Mouse (Mus musculus): ENCODE results near the gene Pde4b. TPM values are rescaled to one million over a fixed set of nuclear protein-coding genes. Genes with fewer than 3 reads are reported as not detected.

Gene Pde4b
- total RNA-seq, 2 experiments from 2014 or later = 129 to 140 TPM

GRCm38 (mm10) chr4:102574226-102574625 is 486.9 kb downstream of the Pde4b start:
- no peak for DNase-seq (ENCODE audit: low spot score in 2 of 2)

GRCm38 (mm10) chr4:102574666-102575254 is 487.4 kb downstream of the Pde4b start:
- intact Hi-C loops (cut with DNase I) = loop anchor here (5.0 kb wide), 1 partner anchor 42 kb away; no protein-coding TSS in a partner anchor
- DNase-seq (ENCODE audit: low spot score in 2 of 2) = no peak

More at GRCm38 (mm10) chr4:102574226-102574625, 486.9 kb downstream of the Pde4b start:
- intact Hi-C loops (cut with DNase I) = loop anchor here (5.0 kb wide), 1 partner anchor 42 kb away; no protein-coding TSS in a partner anchor

GRCm38 (mm10) chr4:102576109-102576508 is 488.8 kb downstream of the Pde4b start:
- DNase-seq (ENCODE audit: low spot score in 2 of 2) = no peak
- intact Hi-C loops (cut with DNase I) = no loop called here

DNA sequence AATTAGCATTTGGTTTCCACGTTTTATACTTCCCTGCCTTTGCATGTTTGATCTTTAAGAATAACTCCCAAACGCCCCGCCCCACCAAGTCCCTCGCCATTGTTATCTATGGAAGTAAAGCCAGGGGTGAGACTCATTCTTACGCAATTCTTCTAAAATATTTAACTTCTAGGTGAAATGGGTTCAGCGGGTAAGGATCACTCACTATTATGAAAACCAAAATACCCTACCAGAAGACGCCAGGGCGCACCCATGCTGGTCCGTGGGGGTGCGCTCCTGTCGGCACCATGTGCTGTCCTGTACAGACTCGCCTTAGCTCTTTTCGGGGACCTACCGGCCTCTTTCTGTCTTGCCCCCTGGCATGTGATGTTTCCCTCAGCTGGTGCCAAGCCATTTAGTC is 490.3 kb downstream of the Pde4b start:
- intact Hi-C loops (cut with DNase I) = no loop called here
- no peak for DNase-seq (ENCODE audit: low spot score in 2 of 2)

GRCm38 (mm10) chr4:102579051-102579450 is 491.7 kb downstream of the Pde4b start:
- peak in 1 of 2 experiments; percentile 1 for DNase-seq (ENCODE audit: low spot score in 2 of 2)
- intact Hi-C loops (cut with DNase I) = no loop called here

GRCm38 (mm10) chr4:102579746-102580145 is 492.4 kb downstream of the Pde4b start:
- intact Hi-C loops (cut with DNase I) = no loop called here

DNA sequence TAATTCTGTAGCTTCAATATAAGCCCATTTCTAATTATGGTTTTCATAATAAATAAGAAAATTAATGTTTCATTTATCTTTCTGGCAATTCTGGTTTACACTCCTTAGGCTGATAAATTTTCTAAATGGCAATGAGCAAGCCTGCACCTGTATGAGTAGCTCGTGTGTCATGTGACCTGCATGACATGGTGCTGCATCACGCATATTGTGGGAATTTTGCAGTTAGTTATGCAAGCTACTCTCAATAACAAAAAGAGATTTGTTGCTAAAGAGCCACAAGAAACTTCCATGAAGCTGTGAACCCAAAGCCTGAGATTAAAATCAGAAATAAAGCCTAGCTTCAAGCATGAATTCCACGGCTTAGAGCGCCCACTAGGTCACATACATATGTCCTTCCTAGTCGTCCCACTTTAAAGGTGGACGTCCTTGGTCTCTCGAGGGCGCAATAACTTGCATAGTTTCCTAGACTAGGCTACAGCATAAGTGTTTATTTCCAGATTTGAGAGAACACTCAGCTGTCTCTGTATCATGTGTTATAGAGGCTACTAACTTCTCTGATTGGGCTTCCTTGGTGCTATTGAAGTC is 494.9 kb downstream of the Pde4b start:
- peak in 1 of 2 experiments; percentile 1 for DNase-seq (ENCODE audit: low spot score in 2 of 2)
- intact Hi-C loops (cut with DNase I) = no loop called here

More at GRCm38 (mm10) chr4:102579746-102580145, 492.4 kb downstream of the Pde4b start:
- no peak for DNase-seq (ENCODE audit: low spot score in 2 of 2)

DNA sequence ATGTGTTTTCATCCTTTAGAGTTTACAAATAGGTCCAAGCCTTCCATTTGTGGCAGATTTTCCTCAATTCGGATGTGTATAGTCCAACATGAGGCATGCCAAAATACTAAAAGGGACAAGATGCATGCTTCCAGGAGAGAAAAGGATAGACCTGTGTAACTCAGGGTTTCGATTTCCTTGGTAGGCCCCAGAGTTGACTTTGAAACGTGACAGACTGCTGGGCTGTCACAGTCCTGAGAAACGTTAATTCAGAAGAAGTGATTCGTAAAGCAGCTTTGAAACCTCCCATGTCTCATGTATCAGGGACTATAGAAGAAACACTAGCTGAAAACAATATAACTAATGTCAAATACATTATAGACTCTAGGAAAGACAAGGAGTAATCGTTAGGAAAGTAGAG is 495.6 kb downstream of the Pde4b start:
- peak in 1 of 2 experiments; percentile 1 for DNase-seq (ENCODE audit: low spot score in 2 of 2)

GRCm38 (mm10) chr4:102583469-102583868 is 496.1 kb downstream of the Pde4b start:
- peak in 1 of 2 experiments; percentile 2 for DNase-seq (ENCODE audit: low spot score in 2 of 2)
- intact Hi-C loops (cut with DNase I) = no loop called here

More for the DNA sequence above, 495.6 kb downstream of the Pde4b start:
- intact Hi-C loops (cut with DNase I) = no loop called here

DNA sequence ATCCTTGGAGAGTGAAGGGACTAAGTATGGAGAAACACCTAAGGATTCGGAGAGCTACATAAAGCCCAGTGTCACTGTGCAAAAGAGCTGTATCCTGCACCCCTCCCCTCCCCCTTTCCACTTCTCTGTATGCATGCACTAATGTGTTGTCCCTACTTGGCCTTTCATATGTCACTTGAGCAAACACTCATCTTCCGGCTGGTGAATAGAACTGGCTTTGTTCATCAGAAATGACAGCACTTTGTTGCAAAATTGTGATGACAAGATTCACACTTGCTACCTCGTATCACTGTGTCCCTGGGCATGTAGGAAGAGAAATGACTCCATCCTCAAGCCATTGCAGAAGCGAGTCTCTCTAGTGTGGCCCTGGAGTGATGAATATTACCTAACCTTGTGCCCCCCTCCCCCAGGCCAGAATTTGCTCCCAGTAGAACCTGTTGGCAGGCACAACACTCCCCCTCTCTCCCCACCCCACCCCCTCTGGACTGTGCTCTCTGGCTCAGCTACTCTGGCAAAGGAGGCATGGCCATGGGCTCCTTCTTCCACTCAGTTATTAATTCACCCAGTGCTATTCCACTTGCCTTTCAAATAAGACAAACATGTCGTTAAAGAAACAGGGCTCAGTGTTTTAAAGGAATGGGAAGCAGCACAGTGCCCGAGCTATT is 497.4 kb downstream of the Pde4b start:
- intact Hi-C loops (cut with DNase I) = loop anchor here (5.0 kb wide), 1 partner anchor 72 kb away; no protein-coding TSS in a partner anchor
- DNase-seq (ENCODE audit: low spot score in 2 of 2) = peak in 1 of 2 experiments; percentile 8

- no peak for DNase-seq (ENCODE audit: low spot score in 2 of 2)
- intact Hi-C loops (cut with DNase I) = loop anchor here (5.0 kb wide), 1 partner anchor 73 kb away; no protein-coding TSS in a partner anchor
These were observed 498.2 kb downstream of the Pde4b start for GRCm38 (mm10) chr4:102585541-102585940.

DNA sequence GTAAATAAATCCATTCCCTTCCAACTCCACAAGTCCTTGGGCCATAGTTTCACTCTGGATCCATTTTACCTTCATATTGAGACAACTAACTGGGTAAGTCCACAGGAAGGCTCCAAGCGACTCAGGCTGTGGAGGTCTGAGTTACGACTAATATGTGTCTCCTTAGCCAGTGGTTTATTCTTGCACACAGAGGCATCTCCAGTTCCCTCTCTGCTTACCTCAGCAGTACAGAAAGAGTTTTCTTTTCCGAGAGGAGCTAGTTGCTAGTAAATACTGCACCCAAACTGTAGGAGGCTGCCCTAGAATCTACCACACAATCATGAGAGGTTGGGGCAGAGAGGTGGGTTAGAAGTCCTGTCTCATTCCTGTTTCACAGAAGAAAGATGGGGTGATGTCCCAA is 499.4 kb downstream of the Pde4b start:
- DNase-seq (ENCODE audit: low spot score in 2 of 2) = peak in 1 of 2 experiments; percentile 1
- intact Hi-C loops (cut with DNase I) = loop anchor here (5.0 kb wide), 1 partner anchor 74 kb away; no protein-coding TSS in a partner anchor

GRCm38 (mm10) chr4:102588668-102589455 is 501.5 kb downstream of the Pde4b start:
- DNase-seq (ENCODE audit: low spot score in 2 of 2) = peak; percentile 53 to 60
- intact Hi-C loops (cut with DNase I) = loop anchor here (5.0 kb wide), 1 partner anchor 77 kb away; no protein-coding TSS in a partner anchor

DNA sequence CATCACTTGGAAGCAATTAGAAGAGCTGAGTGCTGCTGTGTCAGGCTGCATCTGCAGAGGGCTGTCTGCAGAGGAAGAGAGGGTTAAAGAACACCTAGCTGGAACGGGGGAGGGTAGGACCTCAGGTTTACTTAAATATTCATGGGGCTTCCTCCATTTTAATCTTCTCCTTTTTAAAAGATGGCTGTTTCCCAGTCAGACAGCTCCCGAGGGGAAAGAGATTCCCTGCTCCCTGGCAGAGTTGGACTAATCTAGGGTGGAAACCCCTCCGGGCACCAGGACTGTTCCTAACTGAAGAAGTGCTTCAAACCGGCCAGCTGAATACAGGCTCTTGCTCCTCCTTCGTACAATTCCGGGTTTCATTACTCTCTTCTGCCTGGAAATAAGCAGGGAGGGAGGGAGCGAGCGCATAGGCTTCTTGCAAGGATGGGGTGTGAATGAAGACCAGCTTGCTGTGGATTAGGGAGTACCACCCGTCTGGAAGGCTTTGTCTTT is 502.2 kb downstream of the Pde4b start:
- intact Hi-C loops (cut with DNase I) = loop anchor here (5.0 kb wide), 1 partner anchor 77 kb away; no protein-coding TSS in a partner anchor
- DNase-seq (ENCODE audit: low spot score in 2 of 2) = peak; percentile 65 to 66

- peak in 1 of 2 experiments; percentile 63 for DNase-seq (ENCODE audit: low spot score in 2 of 2)
- intact Hi-C loops (cut with DNase I) = no loop called here
These were observed 504.5 kb downstream of the Pde4b start for GRCm38 (mm10) chr4:102591798-102592197.

GRCm38 (mm10) chr4:102592541-102592940 is 505.2 kb downstream of the Pde4b start:
- intact Hi-C loops (cut with DNase I) = no loop called here
- no peak for DNase-seq (ENCODE audit: low spot score in 2 of 2)

GRCm38 (mm10) chr4:102593631-102594030 is 506.3 kb downstream of the Pde4b start:
- intact Hi-C loops (cut with DNase I) = no loop called here
- DNase-seq (ENCODE audit: low spot score in 2 of 2) = no peak

- no peak for DNase-seq (ENCODE audit: low spot score in 2 of 2)
- intact Hi-C loops (cut with DNase I) = no loop called here
These were observed 507.2 kb downstream of the Pde4b start for GRCm38 (mm10) chr4:102594506-102594905.

DNA sequence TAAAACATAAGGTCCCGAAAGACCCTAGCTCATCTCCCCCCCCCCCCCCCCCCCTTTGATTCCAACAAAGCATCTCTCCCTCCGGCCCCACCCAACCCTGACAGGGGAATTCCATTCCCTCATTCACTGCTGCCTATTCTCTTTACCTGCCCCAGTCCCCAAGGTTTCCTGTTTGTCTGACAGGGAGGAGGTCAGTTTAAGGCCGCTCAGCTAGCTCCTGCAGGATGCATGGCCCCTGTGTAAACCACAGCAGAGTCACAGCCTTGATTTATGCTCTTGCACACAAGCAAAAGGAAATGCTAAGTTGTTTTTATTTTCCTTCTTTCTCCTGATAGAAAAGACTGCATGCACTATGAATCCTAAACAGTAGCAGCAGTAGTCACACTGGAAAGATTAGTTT is 516.6 kb downstream of the Pde4b start:
- no peak for DNase-seq (ENCODE audit: low spot score in 2 of 2)
- intact Hi-C loops (cut with DNase I) = no loop called here

All from left cerebral cortex, postnatal 36 days (tissue).